Mouse (Mus musculus) cerebellum, postnatal 14 days (tissue): ENCODE data around the gene Gm49358.

ENCODE experiments used
- DNase-seq, 2 experiments: peaks; one replicate each; pipeline ENCODE4 v3.0.0; 2021; ENCODE audit warnings: mixed read lengths in 2 of 2

The Gm49358 gene

GRCm38 (mm10) chr10:86814292-86815131, 50.7 kb downstream of the Gm49358 start:
- DNase-seq: no peak

GRCm38 (mm10) chr10:86815133-86815532, 51.4 kb downstream of the Gm49358 start:
- no peak for DNase-seq

GRCm38 (mm10) chr10:86819649-86820165, 55.9 kb downstream of the Gm49358 start:
- DNase-seq: peak; percentile 45

- DNase-seq: no peak
These were observed 57.2 kb downstream of the Gm49358 start for GRCm38 (mm10) chr10:86821014-86821413.

GRCm38 (mm10) chr10:86824093-86824492, 60.3 kb downstream of the Gm49358 start:
- DNase-seq: peak in 1 of 2 experiments; percentile 48

- no peak for DNase-seq
These were observed 61.1 kb downstream of the Gm49358 start for GRCm38 (mm10) chr10:86824871-86825270.

GRCm38 (mm10) chr10:86825871-86826522, 62.2 kb downstream of the Gm49358 start:
- peak; percentile 78 to 87 for DNase-seq

GRCm38 (mm10) chr10:86826929-86827328, 63.2 kb downstream of the Gm49358 start:
- DNase-seq: no peak

- DNase-seq: peak; percentile 22 to 27
These were observed 64.7 kb downstream of the Gm49358 start for GRCm38 (mm10) chr10:86828221-86829135.

GRCm38 (mm10) chr10:86829515-86829914, 65.7 kb downstream of the Gm49358 start:
- DNase-seq: no peak

- DNase-seq: no peak
These were observed 73.0 kb downstream of the Gm49358 start for GRCm38 (mm10) chr10:86836784-86837183.

- DNase-seq: peak; percentile 48 to 61
These were observed 75.1 kb downstream of the Gm49358 start for GRCm38 (mm10) chr10:86838827-86839226.

GRCm38 (mm10) chr10:86842659-86843058, 78.9 kb downstream of the Gm49358 start:
- DNase-seq: no peak

- DNase-seq: no peak
These were observed 83.2 kb downstream of the Gm49358 start for GRCm38 (mm10) chr10:86846926-86847467.

- no peak for DNase-seq
These were observed 85.3 kb downstream of the Gm49358 start for GRCm38 (mm10) chr10:86849087-86849486.

- no peak for DNase-seq
These were observed 85.7 kb downstream of the Gm49358 start for GRCm38 (mm10) chr10:86849508-86849907.

GRCm38 (mm10) chr10:86852160-86852559, 88.4 kb downstream of the Gm49358 start:
- DNase-seq: no peak

- DNase-seq: no peak
These were observed 89.7 kb downstream of the Gm49358 start for GRCm38 (mm10) chr10:86853433-86853832.

GRCm38 (mm10) chr10:86860396-86860795, 96.6 kb downstream of the Gm49358 start:
- DNase-seq: no peak

- DNase-seq: no peak
These were observed 98.7 kb downstream of the Gm49358 start for GRCm38 (mm10) chr10:86862496-86862895.

- no peak for DNase-seq
These were observed 99.7 kb downstream of the Gm49358 start for GRCm38 (mm10) chr10:86863429-86863828.

GRCm38 (mm10) chr10:86872121-86872520, 108.3 kb downstream of the Gm49358 start:
- no peak for DNase-seq
